Mouse (Mus musculus): ENCODE results near the gene Tmsb4x.

DNA sequence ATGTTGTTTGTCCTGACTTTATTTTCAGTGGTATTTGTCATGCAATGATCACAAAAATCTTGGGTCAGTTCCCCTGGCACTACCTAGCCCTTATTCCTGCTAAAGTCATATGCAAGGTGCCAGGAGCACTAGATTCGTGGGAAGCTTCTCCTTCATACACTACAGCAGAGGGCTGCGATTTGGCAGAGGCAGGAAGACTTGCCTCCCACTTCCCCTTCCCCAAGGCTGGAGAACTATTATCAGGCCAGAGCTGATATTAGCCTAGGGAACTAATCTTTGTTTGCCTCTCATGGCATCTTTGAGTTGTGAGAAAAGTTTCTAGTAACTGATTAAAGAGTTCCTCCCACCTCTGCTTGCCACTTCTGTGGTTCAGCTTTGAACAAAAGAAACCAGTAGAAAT is 37.8 kb downstream of the Tmsb4x start:
- no peak for TF ChIP-seq POLR2A (IDR thresholded peaks at IDR 0.05; ENCODE audit: low read depth, low read length)
- no peak for TF ChIP-seq CTCF (conservative IDR thresholded peaks at IDR 0.05; ENCODE audit: insufficient read depth, insufficient read length, low read depth, low read length)
